Mouse (Mus musculus) kidney, embryonic 14.5 days (tissue): Measurements from ENCODE around the gene Ryr3. TPM values are rescaled to one million over a fixed set of nuclear protein-coding genes. Genes with fewer than 3 reads are reported as not detected.

Experiments
- ATAC-seq: fragments of 200-750 bp; cut with Nextera tagmentation; 2 replicates; pipeline ENCODE4 v1.8.0; 2017; ENCODE audit warnings: moderate number of reproducible peaks, mild to moderate bottlenecking, moderate TSS enrichment, moderate library complexity; ENCODE audit not compliant: low FRiP score, low TSS enrichment
- H3K27ac ChIP-seq: fragments of 300-500 bp; sonication (generic); 2 replicates; pipeline ENCODE4 v1.5.1; 2014; ENCODE audit warnings: low read depth, mild to moderate bottlenecking, low read length, moderate library complexity, mixed read lengths
- H3K27me3 ChIP-seq: fragments of 300-500 bp; sonication (generic); 2 replicates; pipeline ENCODE4 v1.6.1; 2014; ENCODE audit warnings: mild to moderate bottlenecking, low read length; ENCODE audit not compliant: control insufficient read depth, insufficient read depth
- H3K36me3 ChIP-seq: fragments of 300-500 bp; sonication (generic); 2 replicates; pipeline ENCODE4 v1.6.1; 2014; ENCODE audit warnings: low read length, mixed read lengths; ENCODE audit not compliant: control insufficient read depth, insufficient read depth
- H3K4me1 ChIP-seq: fragments of 300-500 bp; sonication (generic); 2 replicates; pipeline ENCODE4 v1.6.1; 2014; ENCODE audit warnings: low read length, mixed read lengths; ENCODE audit not compliant: control insufficient read depth, insufficient read depth
- H3K4me2 ChIP-seq: fragments of 300-500 bp; sonication (generic); replicated peaks from 2 replicates; pipeline ENCODE4 v1.6.1; 2014; ENCODE audit warnings: low read depth, mild to moderate bottlenecking, low read length
- H3K4me3 ChIP-seq: fragments of 300-500 bp; sonication (generic); 2 replicates; pipeline ENCODE4 v1.5.1; 2014; ENCODE audit warnings: mild to moderate bottlenecking, low read length
- H3K9ac ChIP-seq: fragments of 300-500 bp; sonication (generic); 2 replicates; pipeline ENCODE4 v1.6.1; 2014; ENCODE audit warnings: low read depth, mild to moderate bottlenecking, low read length, moderate library complexity
- H3K9me3 ChIP-seq: fragments of 300-500 bp; sonication (generic); 2 replicates; pipeline ENCODE4 v1.6.1; 2016; ENCODE audit warnings: low read length; ENCODE audit not compliant: control insufficient read depth
- WGBS: fragments of 180-500 bp; shearing (Covaris S2); extraction: QIAGEN DNeasy Blood & Tissue Kit; methylation state at CpG from one replicate; pipeline ENCODE4 v1.1.7; 2014; 5-methylcytosine and 5-hydroxymethylcytosine counted together
- polyA plus RNA-seq: library from polyadenylated mRNA; unstranded; fragments of >200 nt; fragmentation: Nextera tagmentation; extraction: Ambion mirVana; gene quantifications from 2 replicates; pipeline ENCODE4 v1.2.1, GENCODE M21; 2014

Ryr3 gene
- polyA plus RNA-seq, 1 experiment from 2014 or later = 1.0 TPM

GRCm38 (mm10) chr2:112727842-112728241 lies 489.1 kb downstream of the Ryr3 start:
- ATAC-seq = no peak
- 70% methylated on average over 6 of the region's 6 CpGs for WGBS
- no peak overlapping the region for H3K4me2 ChIP-seq
- no peak overlapping the region for H3K9ac ChIP-seq
- no peak overlapping the region for H3K27ac ChIP-seq
- H3K36me3 ChIP-seq = no peaks in the 10 kb centered on the region
- H3K27me3 ChIP-seq = no peaks in the 10 kb centered on the region
- H3K9me3 ChIP-seq = no peaks in the 10 kb centered on the region
- H3K4me1 ChIP-seq = no peaks in the 10 kb centered on the region
- H3K4me3 ChIP-seq = no peak overlapping the region

GRCm38 (mm10) chr2:112721217-112721616 lies 495.7 kb downstream of the Ryr3 start:
- H3K9me3 ChIP-seq = no peaks in the 10 kb centered on the region
- H3K4me2 ChIP-seq = no peak overlapping the region
- no peaks in the 10 kb centered on the region for H3K36me3 ChIP-seq
- H3K27ac ChIP-seq = no peak overlapping the region
- 91% methylated on average over 1 of the region's 1 CpGs for WGBS
- H3K4me1 ChIP-seq = no peaks in the 10 kb centered on the region
- no peak overlapping the region for H3K9ac ChIP-seq
- H3K27me3 ChIP-seq = no peaks in the 10 kb centered on the region
- H3K4me3 ChIP-seq = no peak overlapping the region
- no peak for ATAC-seq

DNA sequence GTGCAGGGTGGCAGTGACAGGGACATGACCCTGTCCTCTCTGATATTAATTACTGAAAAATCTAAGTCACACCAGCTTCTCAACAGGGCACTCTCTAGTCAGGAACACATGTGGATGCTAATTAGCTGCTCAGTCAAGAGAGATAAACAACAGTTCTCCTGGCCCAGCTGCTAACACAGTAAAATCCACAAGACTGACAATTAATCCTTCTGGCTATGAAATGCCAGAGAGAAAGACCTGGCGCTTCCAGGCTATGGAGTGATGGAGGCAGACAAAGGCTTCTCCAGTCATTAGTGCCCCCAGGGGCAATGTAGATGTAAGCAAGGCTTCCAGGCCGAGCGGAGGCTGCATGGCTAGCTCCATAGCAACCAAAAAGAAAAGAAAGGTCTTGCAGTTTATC lies 496.2 kb downstream of the Ryr3 start:
- Histone ChIP-seq H3K27me3 (no peaks in the 10 kb centered on the region), H3K4me1 (no peaks in the 10 kb centered on the region), H3K4me2 (no peak overlapping the region), H3K9ac (no peak overlapping the region), H3K4me3 (no peak overlapping the region), H3K27ac (no peak overlapping the region), H3K9me3 (no peaks in the 10 kb centered on the region), H3K36me3 (no peaks in the 10 kb centered on the region)
- WGBS = 57% methylated on average over 3 of the region's 3 CpGs
- no peak for ATAC-seq

DNA sequence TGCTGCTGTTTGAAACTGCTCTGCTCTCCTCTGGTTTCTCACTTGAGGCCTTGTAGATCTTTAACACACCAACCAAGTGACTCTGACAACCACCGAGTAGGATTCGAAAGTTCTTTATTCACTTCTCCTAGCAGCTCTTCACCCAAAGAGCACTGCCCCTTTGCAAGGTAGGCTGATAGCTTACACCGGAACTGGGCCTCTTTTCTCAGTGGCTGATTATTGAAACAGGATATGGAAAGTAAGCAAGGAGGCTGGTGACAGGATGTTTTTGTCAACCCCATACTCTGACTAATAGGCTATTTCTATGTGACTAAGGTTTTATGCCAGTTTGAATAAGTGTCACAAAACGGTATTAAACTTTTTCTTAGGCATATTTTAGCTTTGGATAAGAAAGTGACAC lies 502.2 kb downstream of the Ryr3 start:
- 71% methylated on average over 4 of the region's 4 CpGs for WGBS
- no peak for ATAC-seq
- Histone ChIP-seq H3K4me3 (no peak overlapping the region), H3K36me3 (no peaks in the 10 kb centered on the region), H3K9ac (no peak overlapping the region), H3K4me2 (no peak overlapping the region), H3K9me3 (no peaks in the 10 kb centered on the region), H3K4me1 (no peaks in the 10 kb centered on the region), H3K27ac (no peak overlapping the region), H3K27me3 (no peaks in the 10 kb centered on the region)

DNA sequence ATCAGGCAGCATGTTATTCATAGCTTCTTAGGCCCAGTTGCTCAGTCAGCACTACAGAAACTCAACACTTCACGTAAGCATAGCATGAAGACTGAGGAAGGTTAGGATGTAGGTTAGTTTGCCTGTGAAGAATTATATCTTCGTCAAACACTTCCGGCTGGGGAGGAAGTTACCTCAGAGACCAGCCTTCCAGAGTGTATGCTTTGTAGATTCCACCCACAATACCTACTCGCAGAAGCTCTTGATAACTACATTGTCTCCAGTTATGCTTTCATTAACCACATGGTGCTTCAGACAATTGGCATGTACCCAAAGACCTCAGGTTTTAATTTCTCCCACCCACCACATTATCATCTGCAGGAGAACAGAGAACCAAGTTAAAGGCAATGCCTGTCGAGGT lies 535.1 kb downstream of the Ryr3 start:
- no peak overlapping the region for H3K9ac ChIP-seq
- H3K4me3 ChIP-seq = no peak overlapping the region
- H3K27me3 ChIP-seq = no peaks in the 10 kb centered on the region
- no peak for ATAC-seq
- no peak overlapping the region for H3K27ac ChIP-seq
- no peaks in the 10 kb centered on the region for H3K4me1 ChIP-seq
- no peaks in the 10 kb centered on the region for H3K36me3 ChIP-seq
- 87% methylated on average over 5 of the region's 5 CpGs for WGBS
- no peak overlapping the region for H3K4me2 ChIP-seq
- no peaks in the 10 kb centered on the region for H3K9me3 ChIP-seq

- Histone ChIP-seq H3K4me3 (no peak overlapping the region), H3K9ac (no peak overlapping the region), H3K9me3 (no peaks in the 10 kb centered on the region)
Measured at GRCm38 (mm10) chr2:112677246-112677645, 539.6 kb downstream of the Ryr3 start.

GRCm38 (mm10) chr2:112676721-112677120 lies 540.2 kb downstream of the Ryr3 start:
- no peak overlapping the region for H3K4me3 ChIP-seq
- ATAC-seq = no peak
- no peaks in the 10 kb centered on the region for H3K9me3 ChIP-seq
- no peak overlapping the region for H3K27ac ChIP-seq
- H3K27me3 ChIP-seq = no peaks in the 10 kb centered on the region
- no peak overlapping the region for H3K4me2 ChIP-seq
- WGBS = 78% methylated on average over 1 of the region's 1 CpGs
- no peak overlapping the region for H3K9ac ChIP-seq
- H3K4me1 ChIP-seq = no peaks in the 10 kb centered on the region
- no peaks in the 10 kb centered on the region for H3K36me3 ChIP-seq

More at GRCm38 (mm10) chr2:112677246-112677645, 539.6 kb downstream of the Ryr3 start:
- Histone ChIP-seq H3K27ac (no peak overlapping the region), H3K4me2 (no peak overlapping the region), H3K36me3 (no peaks in the 10 kb centered on the region), H3K4me1 (no peaks in the 10 kb centered on the region), H3K27me3 (no peaks in the 10 kb centered on the region)
- ATAC-seq = no peak
- WGBS = 84% methylated on average over 1 of the region's 1 CpGs

DNA sequence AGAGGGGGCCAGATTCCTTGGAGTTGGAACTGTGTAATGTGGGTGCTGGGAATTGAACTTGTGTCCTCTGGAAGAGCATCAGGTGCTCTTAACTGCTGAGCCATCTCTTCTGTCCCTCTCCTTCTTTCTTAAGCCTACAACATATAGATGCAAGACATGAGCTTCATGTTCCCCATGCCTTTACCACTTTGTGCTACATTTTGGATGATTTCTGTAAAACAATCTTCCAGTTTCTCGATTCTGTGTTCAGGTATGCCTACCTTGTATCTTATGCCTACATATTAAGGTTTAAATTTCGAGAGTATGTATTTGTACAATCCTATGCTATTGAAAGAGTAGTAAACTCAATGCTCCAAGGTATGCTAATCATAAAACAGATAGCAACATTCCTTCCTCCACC lies 540.7 kb downstream of the Ryr3 start:
- Histone ChIP-seq H3K9me3 (no peaks in the 10 kb centered on the region), H3K4me2 (no peak overlapping the region), H3K9ac (no peak overlapping the region), H3K36me3 (no peaks in the 10 kb centered on the region), H3K27me3 (no peaks in the 10 kb centered on the region), H3K4me1 (no peaks in the 10 kb centered on the region), H3K27ac (no peak overlapping the region), H3K4me3 (no peak overlapping the region)
- no peak for ATAC-seq
- WGBS = 85% methylated on average over 2 of the region's 2 CpGs

DNA sequence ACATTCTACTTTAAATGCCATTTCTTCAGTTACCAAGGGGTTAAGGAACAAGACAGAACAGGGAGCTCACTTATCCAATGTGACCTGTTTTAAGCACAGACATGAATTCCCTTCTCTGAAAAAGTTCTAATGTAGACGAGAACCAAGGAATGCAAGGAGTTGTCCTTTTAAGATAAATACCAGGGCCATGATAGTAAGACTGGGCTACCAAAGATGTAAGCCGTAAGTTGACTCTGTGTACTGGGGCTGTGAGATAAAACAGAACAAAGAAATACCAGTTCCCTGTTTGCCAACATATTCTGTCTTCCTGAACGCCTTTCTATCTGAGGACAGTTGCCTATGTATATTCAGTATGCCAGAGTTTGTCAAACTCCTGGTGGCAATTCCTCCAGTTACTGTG lies 547.4 kb downstream of the Ryr3 start:
- no peak overlapping the region for H3K27ac ChIP-seq
- H3K4me3 ChIP-seq = no peak overlapping the region
- no peaks in the 10 kb centered on the region for H3K4me1 ChIP-seq
- H3K9ac ChIP-seq = no peak overlapping the region
- H3K4me2 ChIP-seq = no peak overlapping the region
- WGBS = 83% methylated on average over 3 of the region's 3 CpGs
- H3K36me3 ChIP-seq = no peaks in the 10 kb centered on the region
- ATAC-seq = no peak
- no peaks in the 10 kb centered on the region for H3K27me3 ChIP-seq
- no peaks in the 10 kb centered on the region for H3K9me3 ChIP-seq

- WGBS = 66% methylated on average over 5 of the region's 5 CpGs
- Histone ChIP-seq H3K27me3 (no peaks in the 10 kb centered on the region), H3K4me2 (no peak overlapping the region), H3K9me3 (no peaks in the 10 kb centered on the region), H3K27ac (no peak overlapping the region), H3K9ac (no peak overlapping the region), H3K36me3 (no peaks in the 10 kb centered on the region), H3K4me3 (no peak overlapping the region), H3K4me1 (no peaks in the 10 kb centered on the region)
- no peak for ATAC-seq
Measured at GRCm38 (mm10) chr2:112656131-112656530, 560.8 kb downstream of the Ryr3 start.
